Comparison of ENCODE assay signal across 11 mouse cellular contexts in the genomic region with DNA sequence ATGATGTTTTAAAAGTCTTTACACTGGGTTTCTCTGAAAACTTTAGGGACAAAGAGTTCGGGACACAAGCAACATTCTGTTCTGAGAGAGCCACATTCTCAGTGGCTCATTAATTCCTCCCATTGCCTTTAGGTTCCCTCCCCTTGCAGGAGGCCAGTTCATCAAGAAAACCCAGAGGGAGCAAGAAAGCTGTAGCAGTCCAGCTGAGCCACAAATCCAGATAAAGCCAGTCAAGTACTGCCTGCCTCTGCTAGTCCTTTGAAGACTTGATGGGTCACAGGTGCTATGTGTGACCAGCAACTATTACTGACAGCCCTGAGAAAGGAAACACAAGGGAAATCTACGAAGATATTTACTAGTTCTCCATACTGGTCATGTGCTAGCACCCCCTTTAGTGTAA.
A peak's percentile ranks its signal among the peaks of the same experiment; 100 is the strongest.
DNase-seq lines count a peak whose midpoint lies in the region; ATAC-seq lines count a peak whose summit lies in the region.
"Had no signal": no experiment of that assay in that cellular context is flagged by ENCODE, and none has a peak within 500 bp of the region (broad histone marks: within the 10 kb centered on the region; RNA-seq: fewer than 3 reads in every experiment).

No protein-coding gene starts in this region.

- H3K27ac ChIP-seq in heart, embryonic 12.5 days (ENCODE audit: poor library complexity, severe bottlenecking), result no peak overlapping the region
- no peak overlapping the region for H3K27ac ChIP-seq in kidney, embryonic 14.5 days (ENCODE audit: low read depth, low read length)
- 0 out of 2 replicates have a peak overlapping the region, but pooled peaks have one; percentile 11 for H3K27ac ChIP-seq in midbrain, embryonic 16.5 days (ENCODE audit: low read length)

- no peak overlapping the region for H3K4me2 ChIP-seq in heart, embryonic 12.5 days
- no peak overlapping the region for H3K4me2 ChIP-seq in kidney, embryonic 14.5 days (replicated peaks; ENCODE audit: low read depth, low read length)
- no peak overlapping the region for H3K4me2 ChIP-seq in midbrain, embryonic 16.5 days (ENCODE audit: low read length)
- H3K4me2 ChIP-seq: liver, embryonic 11.5 days had no signal

- H3K9ac ChIP-seq in heart, embryonic 12.5 days, result no peak overlapping the region
- H3K9ac ChIP-seq in kidney, embryonic 14.5 days (ENCODE audit: low read depth, low read length), result no peak overlapping the region
- no peak overlapping the region for H3K9ac ChIP-seq in midbrain, embryonic 16.5 days (ENCODE audit: low read depth, low read length)

- no peaks in the 10 kb centered on the region for H3K9me3 ChIP-seq in heart, embryonic 12.5 days (replicated peaks)
- no peaks in the 10 kb centered on the region for H3K9me3 ChIP-seq in kidney, embryonic 14.5 days (ENCODE audit: control insufficient read depth, low read length)
- no peaks in the 10 kb centered on the region for H3K9me3 ChIP-seq in midbrain, embryonic 16.5 days (replicated peaks; ENCODE audit: control insufficient read depth, low read length, poor library complexity, severe bottlenecking)

- H3K4me3 ChIP-seq in heart, embryonic 12.5 days, result no peak overlapping the region
- H3K4me3 ChIP-seq in kidney, embryonic 14.5 days (ENCODE audit: low read length), result no peak overlapping the region
- H3K4me3 ChIP-seq in midbrain, embryonic 16.5 days (ENCODE audit: low read depth, low read length), result no peak overlapping the region

- 33% methylated on average over 2 of the region's 2 CpGs for WGBS in heart, embryonic 12.5 days
- WGBS in kidney, embryonic 14.5 days, result 26% methylated on average over 2 of the region's 2 CpGs
- WGBS in midbrain, embryonic 16.5 days, result 22% methylated on average over 2 of the region's 2 CpGs

- ATAC-seq in heart, embryonic 12.5 days (ENCODE audit: insufficient number of reproducible peaks, low FRiP score), result no peak
- ATAC-seq in kidney, embryonic 14.5 days (ENCODE audit: low FRiP score, low TSS enrichment), result peak; percentile 75
- ATAC-seq in midbrain, embryonic 16.5 days, result peak; percentile 40; the same call in 1 of the 2 replicates

- H3K36me3 ChIP-seq in heart, embryonic 12.5 days, result no peaks in the 10 kb centered on the region
- no peaks in the 10 kb centered on the region for H3K36me3 ChIP-seq in kidney, embryonic 14.5 days (ENCODE audit: control insufficient read depth, insufficient read depth, low read length)
- no peaks in the 10 kb centered on the region for H3K36me3 ChIP-seq in midbrain, embryonic 16.5 days (ENCODE audit: control insufficient read depth, insufficient read depth, low read length)

- peak; percentile 46 to 59 for DNase-seq in heart, adult 18-20 months
- DNase-seq in heart, adult 9 months (ENCODE audit: low spot score in 2 of 2), result peak; percentile 47 to 56
- DNase-seq in urinary bladder, postnatal 4 days (ENCODE audit: low spot score in 2 of 2), result no peak
- no peak for DNase-seq in ovary, postnatal 14 days (ENCODE audit: low spot score)
- DNase-seq: adrenal gland, postnatal 25 days; cerebellum, postnatal 25 days; right cerebral cortex, postnatal 14 days had no signal

- H3K27me3 ChIP-seq in heart, embryonic 12.5 days (replicated peaks), result no peaks in the 10 kb centered on the region
- H3K27me3 ChIP-seq in kidney, embryonic 14.5 days (ENCODE audit: control insufficient read depth, insufficient read depth, low read length), result no peaks in the 10 kb centered on the region
- H3K27me3 ChIP-seq in midbrain, embryonic 16.5 days (ENCODE audit: control insufficient read depth, insufficient read depth, low read depth, low read length), result no peaks in the 10 kb centered on the region

- peaks cover 8% of the 10 kb centered on the region; the same call in 1 of the 2 replicates for H3K4me1 ChIP-seq in heart, embryonic 12.5 days (replicated peaks)
- H3K4me1 ChIP-seq in kidney, embryonic 14.5 days (ENCODE audit: control insufficient read depth, insufficient read depth, low read length), result 0 out of 2 replicates have a peak, but pooled peaks cover 11% of the 10 kb centered on the region
- peaks cover 22% of the 10 kb centered on the region for H3K4me1 ChIP-seq in midbrain, embryonic 16.5 days (ENCODE audit: control insufficient read depth, insufficient read depth, low read length)

Comparison
In these comparisons a context has a peak if more than half of its experiments do, and no peak if none do; other contexts are left out.
1. DNase-seq: peak in heart, adult 18-20 months (2 of 2) and heart, adult 9 months (2 of 2); none in urinary bladder, postnatal 4 days (0 of 2) and ovary, postnatal 14 days (single experiment).